Mouse (Mus musculus) frontal cortex, postnatal 36 days (tissue): Measurements from ENCODE around the gene Phf21a.
A peak's percentile ranks its signal among the peaks of the same experiment; 100 is the strongest.

Experiments used
- DNase-seq, 2 experiments: peaks; one replicate each; pipeline ENCODE4 v3.0.0; 2022; ENCODE audit warnings: low spot score in 2 of 2

Gene Phf21a

GRCm38 (mm10) chr2:92360893-92361292 is 268.0 kb downstream of the Phf21a start:
- no peak for DNase-seq

- no peak for DNase-seq
Measured at GRCm38 (mm10) chr2:92361795-92362194, 268.9 kb downstream of the Phf21a start.

- no peak for DNase-seq
Measured at GRCm38 (mm10) chr2:92362571-92363228, 269.8 kb downstream of the Phf21a start.

- DNase-seq: no peak
Measured at GRCm38 (mm10) chr2:92364086-92364485, 271.2 kb downstream of the Phf21a start.

GRCm38 (mm10) chr2:92365568-92365967 is 272.7 kb downstream of the Phf21a start:
- no peak for DNase-seq

- DNase-seq: no peak
Measured at GRCm38 (mm10) chr2:92367383-92368029, 274.6 kb downstream of the Phf21a start.

- DNase-seq: no peak
Measured at GRCm38 (mm10) chr2:92370375-92370774, 277.5 kb downstream of the Phf21a start.

- DNase-seq: no peak
Measured at GRCm38 (mm10) chr2:92370821-92371805, 278.2 kb downstream of the Phf21a start.

GRCm38 (mm10) chr2:92371971-92372690 is 279.2 kb downstream of the Phf21a start:
- no peak for DNase-seq

GRCm38 (mm10) chr2:92372767-92373436 is 280.0 kb downstream of the Phf21a start:
- DNase-seq: no peak

GRCm38 (mm10) chr2:92373437-92373813 is 280.5 kb downstream of the Phf21a start:
- DNase-seq: no peak

- DNase-seq: peak; percentile 50 to 62
Measured at GRCm38 (mm10) chr2:92374514-92374913, 281.6 kb downstream of the Phf21a start, which contains the start of the genes Pex16 and Large2. TSS of gene Pex16 (plus strand) at chr2:92374676. TSS of gene Large2 (minus strand) at chr2:92374869.

- DNase-seq: peak; percentile 95 to 96
Measured at GRCm38 (mm10) chr2:92375099-92375623, 282.2 kb downstream of the Phf21a start.

- DNase-seq: no peak
Measured at GRCm38 (mm10) chr2:92375788-92376187, 282.9 kb downstream of the Phf21a start.

GRCm38 (mm10) chr2:92376300-92376699 is 283.4 kb downstream of the Phf21a start:
- no peak for DNase-seq

- DNase-seq: no peak
Measured at GRCm38 (mm10) chr2:92377320-92377719, 284.4 kb downstream of the Phf21a start.

- DNase-seq: no peak
Measured at GRCm38 (mm10) chr2:92379783-92380494, 287.0 kb downstream of the Phf21a start.

GRCm38 (mm10) chr2:92380495-92381050 is 287.7 kb downstream of the Phf21a start:
- no peak for DNase-seq

- no peak for DNase-seq
Measured at GRCm38 (mm10) chr2:92381161-92381560, 288.2 kb downstream of the Phf21a start.
